Mouse (Mus musculus) CD8-positive naive resting alpha-beta T cell, adult 2 months (primary cell): ENCODE results near the gene Vmn1r2.
"Not testable (repeated sequence)": the region's sequence is repeated elsewhere in the genome, so short reads cannot be mapped to it uniquely, and the experiment has no call there.

Experiments used
- DNase-seq, 2 experiments: peaks; one replicate each; pipeline ENCODE4 v3.0.0; 2022; ENCODE audit warnings: low read depth in 2 of 2, low spot score in 2 of 2

The Vmn1r2 gene

DNA sequence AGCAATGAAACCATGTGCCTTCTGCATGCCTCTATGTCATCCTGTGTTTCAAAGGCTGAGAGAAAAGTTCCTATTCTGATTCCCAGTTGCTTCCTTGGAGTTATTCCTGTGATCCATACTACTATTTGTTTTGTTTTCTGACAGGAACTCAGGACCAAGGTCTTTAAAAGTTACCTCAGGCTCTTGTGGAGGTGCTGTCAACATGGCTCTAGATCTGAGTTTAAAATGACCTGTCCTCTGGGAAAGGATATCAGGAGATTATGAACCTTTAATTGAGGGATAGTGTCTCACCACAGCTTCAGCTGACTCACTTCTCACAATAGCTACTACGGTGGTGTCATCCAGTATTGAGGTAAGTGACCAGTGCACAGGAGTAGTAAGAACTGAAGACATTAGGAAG is at the start of gene Vmn1r2:
Vmn1r2 (plus strand) TSS at position 301 of the 400 bp plus-strand sequence.
- DNase-seq, result not testable (repeated sequence)

DNA sequence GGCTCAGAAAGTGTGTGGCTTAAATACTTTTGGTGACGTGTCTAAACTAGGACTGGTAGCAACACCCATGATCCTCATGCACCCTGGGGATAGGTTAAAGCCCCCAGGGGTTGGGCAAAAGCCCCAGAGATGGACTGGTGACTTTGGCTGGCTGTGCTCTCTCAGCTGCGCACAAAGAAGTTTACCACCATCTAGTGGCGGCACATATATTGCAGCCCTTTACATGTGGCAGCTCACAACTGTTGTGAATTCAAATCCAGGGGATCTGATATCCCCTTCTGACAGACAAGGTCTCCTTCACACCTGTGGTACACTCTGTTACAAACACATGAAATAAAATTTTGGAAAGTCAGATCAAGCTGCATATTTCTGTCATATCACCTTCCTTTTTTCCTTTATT is 19.2 kb upstream of the Vmn1r2 start:
- DNase-seq, result not testable (repeated sequence)

DNA sequence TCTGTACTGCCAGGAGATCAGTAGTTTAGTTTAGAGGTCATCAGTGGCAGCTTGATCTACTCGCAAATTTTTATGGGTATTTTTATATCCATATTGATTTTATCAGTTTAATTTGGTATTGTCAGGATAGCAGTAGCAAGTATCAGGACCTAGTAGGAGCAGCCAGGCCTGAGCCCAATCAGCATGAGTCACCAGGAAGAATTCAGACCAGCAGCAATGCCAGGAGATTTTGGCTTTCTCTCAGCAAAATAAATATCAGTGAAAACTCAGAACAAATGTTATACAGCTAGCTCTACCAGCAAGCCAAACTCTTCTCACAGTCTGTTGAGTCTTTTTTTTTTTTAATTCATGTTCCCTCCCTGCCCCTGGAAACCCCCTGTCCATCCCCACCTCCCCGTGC is 13.8 kb upstream of the Vmn1r2 start:
- DNase-seq, result not testable (repeated sequence)

DNA sequence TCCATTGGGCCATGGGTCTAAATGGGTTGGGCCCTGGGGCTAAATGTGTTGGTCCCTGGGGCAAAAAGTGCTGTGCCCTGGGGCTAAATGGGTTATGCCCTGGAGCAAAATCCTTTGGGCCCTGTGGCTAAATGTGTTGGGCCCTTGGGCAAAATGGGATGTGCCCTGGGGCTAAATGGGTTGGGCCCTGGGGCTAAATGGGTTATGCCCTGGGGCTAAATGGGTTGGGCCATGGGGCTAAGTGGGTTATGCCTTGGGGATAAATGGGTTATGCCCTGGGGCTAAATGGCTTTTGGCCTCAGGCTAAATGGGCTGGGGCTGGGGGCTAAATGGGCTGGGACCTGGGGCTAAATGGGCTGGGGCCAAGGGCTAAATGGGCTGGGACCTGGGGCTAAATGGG is 2.7 kb upstream of the Vmn1r2 start:
- DNase-seq, result not testable (repeated sequence)

DNA sequence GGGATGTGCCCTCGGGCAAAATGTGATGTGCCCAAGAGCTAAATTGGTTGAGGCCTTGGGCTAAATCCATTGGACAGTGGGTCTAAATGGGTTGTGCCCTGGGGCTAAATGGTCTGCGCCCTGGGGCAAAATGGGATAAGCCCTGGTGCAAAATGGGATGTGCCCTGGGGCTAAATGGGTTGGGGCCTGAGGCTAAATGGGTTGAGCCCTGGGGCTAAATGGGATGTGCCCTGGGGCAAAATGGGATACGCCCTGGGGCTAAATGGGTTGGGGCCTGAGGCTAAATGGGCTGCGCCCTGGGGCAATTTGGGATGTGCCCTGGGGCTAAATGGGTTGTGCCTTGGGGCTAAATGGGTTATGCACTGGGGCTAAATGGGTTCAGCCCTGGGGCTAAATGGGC is 2.1 kb upstream of the Vmn1r2 start:
- DNase-seq, result peak in 1 of 2 experiments; percentile 2

DNA sequence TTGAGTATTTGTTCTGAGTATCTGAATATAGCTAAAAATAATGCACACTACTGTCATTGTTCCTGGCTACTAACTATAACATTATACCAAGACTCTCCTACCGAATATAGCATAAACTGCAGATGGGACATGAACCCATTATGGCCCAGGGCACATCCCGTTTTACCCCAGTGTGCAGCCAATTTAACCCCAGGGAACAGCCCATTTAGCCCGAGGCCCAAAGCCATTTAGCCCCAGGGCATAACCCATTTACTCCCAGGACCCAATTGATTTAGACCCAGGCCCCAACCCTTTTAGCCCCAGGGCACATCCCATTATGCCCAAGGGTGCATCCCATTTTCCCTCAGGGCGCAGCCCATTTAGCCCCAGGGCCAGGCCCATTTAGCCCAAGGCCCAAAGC is 7.5 kb downstream of the Vmn1r2 start:
- not testable (repeated sequence) for DNase-seq

DNA sequence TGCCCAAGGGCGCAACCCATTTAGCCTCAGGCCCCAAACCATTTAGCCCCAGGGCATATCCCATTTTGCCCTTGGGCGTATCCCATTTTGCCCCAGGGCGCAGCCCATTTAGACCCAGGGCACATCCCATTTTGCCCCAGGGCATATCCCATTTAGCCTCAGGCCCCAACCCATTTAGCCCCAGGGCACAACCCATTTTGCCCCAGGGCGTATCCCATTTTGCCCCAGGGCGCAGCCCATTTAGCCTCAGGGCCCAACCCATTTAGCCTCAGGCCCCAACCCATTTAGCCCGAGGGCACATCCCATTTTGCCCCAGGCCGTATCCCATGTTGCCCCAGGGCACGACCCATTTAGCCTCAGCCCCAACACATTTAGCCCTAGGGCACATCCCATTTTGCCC is 8.6 kb downstream of the Vmn1r2 start:
- DNase-seq, result not testable (repeated sequence)

DNA sequence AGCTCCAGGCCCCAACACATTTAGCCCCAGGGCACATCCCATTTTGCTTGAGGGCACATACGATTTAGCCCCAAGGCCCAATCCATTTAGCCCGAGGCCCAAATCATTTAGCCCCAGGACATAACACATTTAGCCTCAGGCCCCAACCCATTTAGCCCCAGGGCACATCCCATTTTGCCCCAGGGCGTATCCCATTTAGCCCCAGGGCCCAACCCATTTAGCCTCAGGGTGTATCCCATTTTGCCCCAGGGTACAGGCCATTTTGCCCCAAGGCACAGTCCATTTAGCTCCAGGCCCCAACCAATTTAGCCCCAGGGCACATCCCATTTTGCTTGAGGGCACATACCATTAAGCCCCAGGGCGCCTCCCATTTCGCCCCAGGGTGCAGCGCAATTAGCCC is 9.1 kb downstream of the Vmn1r2 start:
- not testable (repeated sequence) for DNase-seq

DNA sequence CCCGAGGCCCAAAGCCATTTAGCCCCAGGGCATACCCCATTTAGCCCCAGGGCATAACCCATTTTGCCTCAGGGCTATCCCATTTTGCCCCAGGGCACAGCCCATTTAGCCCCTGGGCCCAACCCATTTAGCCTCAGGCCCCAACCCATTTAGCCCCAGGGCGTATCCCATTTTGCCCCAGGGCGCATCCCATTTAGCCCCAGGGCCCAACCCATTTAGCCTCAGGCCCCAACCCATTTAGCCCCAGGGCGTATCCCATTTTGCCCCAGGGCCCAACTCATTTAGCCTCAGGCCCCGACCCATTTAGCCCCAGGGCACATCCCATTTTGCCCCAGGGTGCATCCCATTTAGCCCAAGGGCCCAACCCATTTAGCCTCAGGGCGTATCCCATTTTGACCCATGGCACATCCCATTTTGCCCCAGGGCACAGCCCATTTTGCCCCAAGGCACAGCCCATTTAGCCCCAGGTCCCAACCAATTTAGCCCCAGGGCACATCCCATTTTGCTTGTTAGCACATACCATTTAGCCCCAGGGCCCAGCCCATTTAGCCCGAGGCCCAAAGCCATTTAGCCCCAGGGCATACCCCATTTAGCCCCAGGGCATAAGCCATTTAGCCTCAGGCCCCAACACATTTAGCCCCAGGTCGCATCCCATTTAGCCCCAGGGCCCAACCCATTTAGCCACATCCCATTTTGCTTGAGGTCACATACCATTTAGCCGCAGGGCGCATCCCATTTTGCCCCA is 9.8 kb downstream of the Vmn1r2 start:
- peak in 1 of 2 experiments; percentile 3 for DNase-seq

DNA sequence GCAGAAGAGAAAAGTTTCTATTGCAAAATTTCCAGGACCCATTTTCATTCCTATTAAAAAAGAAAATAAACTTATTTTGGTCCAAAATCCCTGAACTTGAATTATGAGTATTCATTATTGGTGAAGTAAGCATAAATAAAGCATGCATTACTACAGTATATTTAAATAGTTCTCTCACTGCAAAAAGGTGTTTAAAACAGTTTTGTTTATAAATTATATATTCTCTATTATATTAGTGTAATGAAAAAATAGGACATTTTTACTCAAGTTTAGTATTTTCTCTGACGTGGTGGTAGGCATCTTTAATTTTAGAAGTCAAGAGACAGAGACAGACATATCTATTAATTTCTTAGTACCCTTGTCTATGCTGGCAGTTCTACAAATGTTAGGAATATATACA is 18.1 kb downstream of the Vmn1r2 start, which contains the start of gene Vmn1r3:
Vmn1r3 (minus strand) TSS at position 101 of the 400 bp plus-strand sequence.
- not testable (repeated sequence) for DNase-seq

DNA sequence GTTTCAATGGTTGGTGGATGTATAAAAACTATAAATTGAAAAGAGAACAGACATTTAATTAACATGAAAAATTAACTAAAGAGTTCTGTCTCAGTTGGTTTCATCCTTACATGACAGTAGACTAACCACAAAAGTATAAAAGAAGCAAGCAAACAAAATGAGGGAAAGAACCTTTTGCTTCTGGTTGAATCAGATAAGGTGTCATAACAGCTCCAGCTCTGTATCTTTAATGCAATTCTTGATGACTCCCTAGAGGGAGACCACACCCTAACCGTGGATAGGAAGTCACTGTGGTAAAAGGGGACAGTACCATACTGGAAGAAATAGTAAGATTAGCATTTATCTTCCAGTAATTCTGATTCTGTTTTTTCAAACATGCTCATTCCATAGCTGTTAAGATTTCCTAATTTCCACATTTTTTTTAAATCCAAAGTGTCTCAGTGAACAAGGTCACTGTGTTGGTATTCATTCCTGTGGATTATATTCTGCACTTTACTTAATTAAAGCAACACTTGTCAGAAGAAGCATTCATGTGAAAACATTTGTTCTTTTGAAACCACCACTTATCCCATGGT is 42.6 kb downstream of the Vmn1r2 start:
- not testable (repeated sequence) for DNase-seq

DNA sequence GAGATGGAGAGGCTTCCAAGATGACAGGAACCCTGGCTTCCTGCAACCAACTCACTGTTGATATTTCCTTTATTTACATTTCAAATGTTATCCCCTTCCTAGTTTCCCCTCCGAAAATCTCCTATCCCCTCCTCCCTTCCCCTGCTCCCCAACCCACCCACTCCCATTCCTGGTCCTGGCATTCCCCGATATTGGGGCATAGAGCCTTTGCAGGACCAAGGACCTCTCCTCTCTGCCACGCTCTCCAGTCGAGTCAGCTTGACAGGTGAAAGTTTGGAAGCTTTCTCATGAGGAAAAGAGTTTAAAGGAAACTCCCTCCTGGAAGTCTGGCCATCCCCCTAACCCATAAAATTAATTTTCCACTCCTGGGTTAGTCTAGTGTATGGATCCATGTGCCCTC is 46.2 kb downstream of the Vmn1r2 start:
- not testable (repeated sequence) for DNase-seq

DNA sequence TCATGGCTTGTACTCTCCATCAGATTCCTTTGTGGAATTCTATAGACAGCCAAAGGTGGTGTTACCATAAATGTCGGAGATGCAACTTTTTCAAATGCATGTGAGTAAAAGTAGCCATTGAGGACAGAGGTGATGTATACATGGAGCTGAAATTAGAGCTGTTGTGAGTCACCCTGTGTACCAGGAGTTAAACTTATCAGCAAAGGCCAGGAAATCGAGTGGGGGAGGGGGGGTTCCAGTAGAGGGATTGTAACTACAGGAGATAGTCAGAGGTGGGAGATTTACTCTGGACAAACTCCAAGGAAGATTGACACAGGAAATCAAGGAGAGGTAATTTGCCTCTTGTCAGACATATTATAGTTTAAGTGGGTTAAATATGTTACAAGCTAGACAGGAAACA is 49.3 kb downstream of the Vmn1r2 start:
- DNase-seq, result not testable (repeated sequence)
